Mouse (Mus musculus) cortical plate, adult 2 months (tissue): ENCODE data around the gene Ankrd13b. TPM values are rescaled to one million over a fixed set of nuclear protein-coding genes. Genes with fewer than 3 reads are reported as not detected.

Experiments used
- H3K27ac ChIP-seq: fragments of 200-500 bp; 2 replicates; pipeline ENCODE4 v1.5.1; 2012; ENCODE audit warnings: low read length, control low read depth, inconsistent platforms; ENCODE audit not compliant: insufficient read depth
- H3K4me1 ChIP-seq: fragments of 200-500 bp; 2 replicates; pipeline ENCODE4 v1.6.1; 2011; ENCODE audit warnings: low read length; ENCODE audit not compliant: control insufficient read depth, insufficient read depth
- H3K4me3 ChIP-seq: fragments of 200-500 bp; 2 replicates; pipeline ENCODE4 v1.5.1; 2011; ENCODE audit warnings: mild to moderate bottlenecking, low read length, control low read depth; ENCODE audit not compliant: insufficient read depth
- CTCF ChIP-seq: fragments of 200-500 bp; IDR thresholded peaks from 2 replicates; pipeline ENCODE4 v1.5.1; 2011; ENCODE audit warnings: mild to moderate bottlenecking, control low read depth, low read length; ENCODE audit not compliant: insufficient read depth; ENCODE audit errors: extremely low read depth
- POLR2A ChIP-seq: fragments of 200-500 bp; IDR thresholded peaks from 2 replicates; pipeline ENCODE4 v1.6.1; 2011; ENCODE audit warnings: mild to moderate bottlenecking, low read length, control low read depth; ENCODE audit not compliant: insufficient read depth; ENCODE audit errors: extremely low read depth
- polyA plus RNA-seq: library from polyadenylated mRNA; depleted of rRNA; stranded (reverse); fragments of >200 nt; gene quantifications from 2 replicates; pipeline ENCODE4 v1.2.3, GENCODE M21; 2012

Ankrd13b gene
- polyA plus RNA-seq, 1 experiment: 150 TPM

DNA sequence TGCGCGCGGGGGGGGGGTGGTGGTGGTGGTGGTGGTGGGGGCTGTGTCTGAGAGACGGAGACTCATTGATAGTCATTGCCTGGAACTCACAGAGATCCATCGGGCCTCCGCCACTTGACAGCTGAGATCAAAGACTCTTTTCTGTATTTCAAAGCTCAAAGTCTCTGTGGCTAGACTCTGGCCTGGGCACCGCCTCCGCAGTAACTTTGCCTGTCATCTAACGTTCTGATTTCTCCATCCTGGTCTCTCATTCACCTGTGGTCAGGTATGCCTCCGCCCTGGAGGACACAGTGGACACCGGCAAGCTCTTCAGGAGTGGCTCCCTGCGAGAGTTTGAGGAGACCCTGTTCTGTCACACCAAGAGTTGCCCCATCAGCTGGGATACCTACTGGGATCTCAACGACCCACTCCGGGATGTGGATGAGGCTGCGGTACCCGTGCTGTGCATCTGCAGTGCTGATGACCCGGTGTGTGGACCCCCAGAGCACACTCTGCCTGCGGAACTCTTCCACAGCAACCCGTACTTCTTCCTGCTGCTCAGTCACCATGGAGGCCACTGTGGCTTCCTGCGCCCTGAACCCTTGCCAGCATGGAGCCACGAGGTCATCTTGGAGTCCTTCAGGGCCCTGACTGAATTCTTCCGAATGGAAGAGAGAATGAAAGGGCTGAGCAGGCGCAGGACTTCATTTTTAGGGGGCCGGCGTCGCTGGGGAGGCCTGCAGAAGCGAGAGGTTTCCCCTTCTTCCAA is 28.7 kb upstream of the Ankrd13b start:
- TF ChIP-seq POLR2A (no peak), CTCF (no peak)
- Histone ChIP-seq H3K4me1 (no peaks in the 10 kb centered on the region), H3K4me3 (no peak overlapping the region), H3K27ac (no peak overlapping the region)

DNA sequence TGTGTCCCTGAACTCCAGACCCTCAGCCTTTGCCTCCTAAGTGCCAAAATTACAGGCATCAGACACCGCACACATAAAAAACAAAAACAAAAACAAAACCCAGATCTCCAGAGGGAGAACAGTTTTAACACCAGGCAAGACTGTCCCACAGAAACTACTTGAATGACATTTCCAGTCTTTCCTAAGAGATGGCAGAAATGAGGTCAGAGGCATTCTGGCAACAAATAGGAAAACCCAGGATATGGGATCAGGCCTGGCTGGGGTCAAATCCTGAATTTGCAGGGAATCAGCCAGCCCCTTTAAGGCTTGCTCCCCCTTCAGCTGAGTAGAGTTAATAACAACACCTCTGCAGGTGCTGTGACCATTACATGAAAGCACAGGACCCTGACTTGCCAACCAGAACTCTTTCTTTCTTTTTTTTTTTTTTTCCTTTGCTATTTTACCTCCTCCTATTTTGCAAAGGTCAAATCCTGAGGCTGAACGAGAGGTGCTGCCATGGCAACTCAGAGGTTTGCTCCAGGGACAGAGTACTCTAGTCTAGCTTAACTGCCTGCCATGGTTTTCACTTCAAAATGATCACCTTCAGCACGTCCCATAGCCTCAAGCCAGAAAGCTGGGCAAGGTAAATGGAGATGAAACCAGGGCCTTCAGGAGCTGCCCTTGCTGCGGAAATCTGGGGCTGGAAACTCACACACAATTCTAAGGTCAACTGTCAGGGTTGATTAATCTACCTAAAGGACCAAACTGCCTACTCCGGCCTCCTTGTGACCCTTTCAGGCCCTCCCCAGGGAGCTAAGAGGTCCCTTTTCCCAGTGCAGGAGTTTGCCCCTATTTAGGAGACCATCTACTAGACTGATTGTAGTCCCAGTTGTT is 27.3 kb upstream of the Ankrd13b start:
- H3K27ac ChIP-seq: no peak overlapping the region
- TF ChIP-seq CTCF: no peak
- TF ChIP-seq POLR2A: no peak
- H3K4me1 ChIP-seq: peaks cover 1% of the 10 kb centered on the region; the same call in 1 of the 2 replicates
- H3K4me3 ChIP-seq: no peak overlapping the region

DNA sequence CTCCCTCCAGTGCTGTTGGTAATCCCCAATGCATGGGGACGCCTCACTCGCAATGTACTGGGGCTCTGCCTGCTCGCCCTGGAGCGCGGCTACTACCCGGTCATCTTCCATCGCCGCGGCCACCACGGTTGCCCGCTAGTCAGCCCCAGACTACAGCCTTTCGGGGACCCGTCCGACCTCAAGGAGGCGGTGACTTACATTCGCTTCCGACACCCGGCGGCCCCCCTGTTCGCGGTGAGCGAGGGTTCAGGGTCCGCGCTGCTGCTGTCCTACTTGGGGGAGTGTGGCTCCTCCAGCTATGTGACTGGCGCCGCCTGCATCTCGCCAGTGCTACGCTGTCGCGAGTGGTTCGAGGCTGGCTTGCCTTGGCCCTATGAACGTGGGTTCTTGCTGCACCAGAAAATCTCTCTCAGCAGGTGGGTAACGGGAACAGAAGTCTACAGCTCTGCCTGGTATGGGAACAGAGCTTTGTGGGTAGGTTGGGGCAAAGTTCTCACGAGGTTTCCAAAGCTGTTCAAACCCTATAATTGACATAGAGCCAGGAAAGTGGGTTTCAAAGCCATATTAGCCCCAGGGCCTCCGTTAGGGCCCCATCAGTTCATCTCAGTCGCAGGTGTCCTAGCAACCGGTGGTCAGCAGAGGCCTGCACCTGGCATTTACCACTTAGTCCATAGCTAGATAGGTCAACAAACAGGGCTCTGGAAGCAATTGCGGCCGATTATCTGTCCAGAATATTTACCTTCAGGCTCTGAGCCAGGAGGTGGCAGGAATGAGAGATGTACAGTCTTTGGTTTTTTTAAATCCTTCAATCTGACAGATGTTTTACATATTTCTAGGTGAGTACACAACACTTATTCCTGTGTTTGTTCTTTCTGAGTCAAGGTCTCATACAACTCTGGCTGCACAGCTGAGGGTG is 26.4 kb upstream of the Ankrd13b start, which contains the start of gene Trp53i13:
Trp53i13 (minus strand) TSS at position 344 of the 916 bp plus-strand sequence.
- Histone ChIP-seq H3K4me1 (peaks cover 1% of the 10 kb centered on the region; the same call in 1 of the 2 replicates), H3K4me3 (peak within 1 kb of the TSS; percentile 24), H3K27ac (no peak within 1 kb of the TSS)
- no peak for TF ChIP-seq POLR2A
- no peak for TF ChIP-seq CTCF

DNA sequence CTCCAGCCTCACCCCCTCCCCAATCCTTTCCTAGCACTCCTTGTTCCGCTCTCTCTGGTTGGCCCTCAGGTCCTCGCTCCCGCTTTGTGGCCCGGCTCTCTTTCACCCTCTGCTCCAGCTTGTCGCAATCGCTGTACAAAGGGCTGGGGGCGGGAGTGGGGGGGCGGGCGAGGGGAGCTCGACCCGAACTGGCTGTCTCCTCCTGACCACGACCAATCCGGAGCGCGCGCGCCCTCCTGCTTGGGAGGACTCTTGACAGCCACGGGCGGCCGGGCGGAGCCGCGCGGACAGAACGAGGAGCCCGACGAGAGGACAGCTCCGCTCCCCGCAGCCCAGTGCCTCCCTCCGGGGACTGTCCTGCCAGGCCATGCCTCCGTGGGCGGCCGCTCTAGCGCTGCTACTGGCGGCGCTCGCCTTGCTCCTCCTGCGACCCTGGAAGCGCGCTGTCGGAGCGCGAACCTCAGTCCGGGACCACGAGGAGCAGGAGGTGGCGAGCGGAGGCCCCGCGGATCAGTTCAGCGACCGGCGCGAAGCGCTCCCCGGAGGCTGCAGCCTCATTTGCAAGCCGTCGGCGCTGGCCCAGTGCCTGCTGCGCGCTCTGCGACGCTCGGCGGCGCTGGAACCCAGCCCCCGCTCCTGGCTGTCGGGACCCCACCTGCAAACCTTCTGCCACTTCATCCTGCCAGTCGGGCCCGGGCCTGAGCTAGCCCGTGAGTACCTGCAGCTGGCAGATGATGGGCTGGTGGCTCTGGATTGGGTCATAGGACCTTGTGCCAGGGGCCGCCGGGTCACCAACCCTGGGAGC is 25.6 kb upstream of the Ankrd13b start, which contains the start of gene Abhd15:
Abhd15 (plus strand) TSS at position 290 of the 805 bp plus-strand sequence.
- TF ChIP-seq POLR2A (no peak), CTCF (no peak)
- Histone ChIP-seq H3K4me1 (peaks cover 1% of the 10 kb centered on the region; the same call in 1 of the 2 replicates), H3K27ac (no peak within 1 kb of the TSS), H3K4me3 (peak within 1 kb of the TSS; percentile 31)

DNA sequence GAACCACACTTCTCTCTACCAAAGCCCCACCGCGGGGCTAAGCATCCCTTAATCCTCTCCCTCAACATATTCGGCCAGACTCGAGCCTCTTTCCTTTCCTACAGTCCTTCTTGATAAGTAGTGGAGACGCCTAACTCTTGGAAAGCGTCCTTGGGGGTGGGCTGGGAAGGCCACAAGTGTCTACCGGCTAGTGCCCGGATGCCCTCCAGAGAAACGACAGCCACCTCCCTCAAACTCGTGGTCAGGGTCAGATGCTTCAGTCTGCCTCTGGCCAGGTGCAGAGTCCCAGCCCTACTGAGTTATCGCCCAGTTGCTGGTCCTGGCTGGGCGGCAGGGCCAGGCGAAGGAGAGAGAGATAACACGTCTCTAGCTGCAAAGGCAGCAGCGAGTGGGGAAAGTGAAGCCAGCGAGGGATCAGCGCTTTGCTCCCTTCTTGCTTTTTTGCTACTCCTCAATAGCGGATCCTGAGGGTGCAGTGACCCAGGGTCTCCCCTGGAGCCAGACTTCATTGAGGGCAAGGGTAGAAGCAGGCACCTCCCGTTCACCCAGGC is 24.9 kb upstream of the Ankrd13b start:
- Histone ChIP-seq H3K4me3 (peak overlapping the region; percentile 24; the same call in 1 of the 2 replicates), H3K27ac (no peak overlapping the region), H3K4me1 (peaks cover 1% of the 10 kb centered on the region; the same call in 1 of the 2 replicates)
- TF ChIP-seq POLR2A: no peak
- TF ChIP-seq CTCF: no peak

DNA sequence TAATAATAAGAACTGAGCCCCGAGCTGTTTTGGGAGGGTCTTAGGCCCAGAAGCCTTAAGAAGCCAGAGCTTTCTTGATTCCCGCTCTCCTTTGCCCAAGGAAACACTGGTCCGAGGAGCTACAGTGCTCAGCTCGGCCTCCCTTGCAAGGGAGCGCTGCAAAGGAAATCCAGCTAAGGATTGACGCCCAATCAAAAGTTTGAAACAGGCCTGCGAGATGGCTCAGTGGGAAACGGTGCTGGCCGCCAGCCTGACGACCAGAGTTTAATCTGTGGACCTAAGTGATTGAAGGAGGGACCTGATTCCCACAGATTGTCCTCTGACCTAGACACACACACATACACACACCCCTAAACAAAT is 24.3 kb upstream of the Ankrd13b start:
- Histone ChIP-seq H3K27ac (no peak overlapping the region), H3K4me1 (peaks cover 1% of the 10 kb centered on the region; the same call in 1 of the 2 replicates), H3K4me3 (peak overlapping the region; percentile 31)
- TF ChIP-seq POLR2A: no peak
- no peak for TF ChIP-seq CTCF

DNA sequence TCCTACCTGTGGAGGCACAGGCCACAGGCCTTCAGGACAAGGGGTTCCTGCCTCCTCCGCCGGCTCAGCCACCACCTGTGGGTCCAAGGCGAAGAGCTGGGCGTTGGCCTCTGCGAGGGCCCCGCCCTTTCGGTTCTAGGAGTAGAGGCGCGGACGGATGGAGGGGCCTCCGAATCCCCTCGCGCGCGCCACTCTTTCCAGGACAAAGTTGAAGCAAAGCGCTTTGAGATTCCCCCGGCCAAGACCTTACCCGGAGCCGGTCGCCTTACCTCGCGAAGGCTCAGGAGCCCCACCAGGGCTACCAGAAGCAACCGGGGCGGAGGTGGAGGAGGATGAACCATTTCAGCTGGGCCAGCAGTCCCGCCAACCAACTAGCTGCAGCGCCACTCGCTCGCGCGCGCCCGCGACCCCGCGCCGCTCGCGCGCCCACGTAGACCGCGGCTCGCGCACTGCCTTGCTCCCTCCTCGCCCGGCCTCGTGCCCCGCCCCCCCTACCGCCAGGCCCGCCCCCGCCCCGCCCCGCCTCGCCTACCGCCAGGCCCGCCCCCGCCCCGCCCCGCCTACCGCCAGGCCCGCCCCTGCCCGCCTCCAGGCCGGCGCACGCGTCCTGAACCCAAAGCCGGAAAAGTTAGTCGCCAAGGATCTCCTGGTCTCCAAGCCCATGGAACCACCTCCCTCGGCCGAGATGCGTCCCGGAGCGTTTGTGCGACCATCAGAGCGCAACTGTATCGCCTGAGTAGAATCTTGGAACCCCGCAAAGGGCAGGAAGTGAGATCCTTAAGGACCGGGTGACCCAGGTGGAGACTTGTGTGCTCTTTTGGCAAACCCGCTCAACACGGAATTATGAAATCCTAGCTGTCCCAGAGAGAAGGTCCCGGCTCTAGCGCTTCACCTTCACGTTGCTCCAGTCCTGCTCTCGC is 23.7 kb upstream of the Ankrd13b start:
- Histone ChIP-seq H3K4me1 (peaks cover 1% of the 10 kb centered on the region; the same call in 1 of the 2 replicates), H3K4me3 (peak overlapping the region; percentile 31), H3K27ac (peak overlapping the region; percentile 64; the same call in 1 of the 2 replicates)
- TF ChIP-seq CTCF: no peak
- peak; percentile 13; the same call in 1 of the 2 replicates for TF ChIP-seq POLR2A
